Mouse (Mus musculus) ES-E14 (cell line): ENCODE measurements around the gene Rad50. TPM values are rescaled to one million over a fixed set of nuclear protein-coding genes. Genes with fewer than 3 reads are reported as not detected.

ENCODE experiments used
- DNase-seq: peaks from one replicate; pipeline ENCODE4 v3.0.0-alpha.2; 2013; ENCODE audit warnings: low read depth, low spot score
- H3K27ac ChIP-seq: 2 replicates; pipeline ENCODE4 v1.5.1; 2012; ENCODE audit warnings: low read depth, mild to moderate bottlenecking, low read length, moderate library complexity, mixed read lengths; ENCODE audit not compliant: poor library complexity, insufficient read depth, severe bottlenecking
- H3K36me3 ChIP-seq: 2 replicates; pipeline ENCODE4 v1.6.1; 2012; ENCODE audit warnings: mild to moderate bottlenecking, low read length, moderate library complexity, mixed read lengths; ENCODE audit not compliant: control insufficient read depth, poor library complexity, insufficient read depth, severe bottlenecking
- H3K4me1 ChIP-seq, 2 experiments: fragments of 150-350 bp in 1 of 2; sonication (generic) in 1 of 2; 2 replicates each; pipeline ENCODE4 v1.6.1; 2012; ENCODE audit warnings: low read length in 2 of 2, mild to moderate bottlenecking in 1 of 2, mixed read lengths in 1 of 2; ENCODE audit not compliant: control insufficient read depth in 2 of 2, insufficient read depth in 2 of 2, poor library complexity in 1 of 2
- H3K4me3 ChIP-seq, 2 experiments: fragments of 150-350 bp in 1 of 2; sonication (generic) in 1 of 2; 2 replicates each; pipeline ENCODE4 v1.5.1; 2012; ENCODE audit warnings: low read length in 2 of 2, low read depth in 1 of 2, mild to moderate bottlenecking in 1 of 2, mixed read lengths in 1 of 2; ENCODE audit not compliant: insufficient read depth in 1 of 2, poor library complexity in 1 of 2, severe bottlenecking in 1 of 2
- H3K9ac ChIP-seq: 2 replicates; pipeline ENCODE4 v1.6.1; 2012; ENCODE audit warnings: low read depth, mild to moderate bottlenecking, low read length, mixed read lengths; ENCODE audit not compliant: poor library complexity, insufficient read depth, severe bottlenecking
- H3K9me3 ChIP-seq: fragments of 150-350 bp; sonication (generic); 2 replicates; pipeline ENCODE4 v1.6.1; 2012; ENCODE audit warnings: low read depth, mild to moderate bottlenecking, low read length; ENCODE audit not compliant: control insufficient read depth, insufficient read depth
- CHD2 ChIP-seq: IDR thresholded peaks from 2 replicates; pipeline ENCODE4 v1.6.1; 2014; ENCODE audit warnings: mild to moderate bottlenecking, low read depth, low read length, inconsistent platforms
- HCFC1 ChIP-seq: IDR thresholded peaks from 2 replicates; pipeline ENCODE4 v1.6.1; 2012; ENCODE audit warnings: low read length, inconsistent platforms, borderline replicate concordance; ENCODE audit not compliant: insufficient read depth
- MAFK ChIP-seq: IDR thresholded peaks from 2 replicates; pipeline ENCODE4 v1.6.1; 2014; ENCODE audit warnings: mild to moderate bottlenecking, low read depth, low read length, inconsistent platforms; ENCODE audit not compliant: insufficient read depth
- ZC3H11A ChIP-seq: IDR thresholded peaks from 2 replicates; pipeline ENCODE4 v1.6.1; 2012; ENCODE audit warnings: low read depth, mild to moderate bottlenecking, inconsistent platforms, low read length, borderline replicate concordance
- ZNF384 ChIP-seq: IDR thresholded peaks from 2 replicates; pipeline ENCODE4 v1.6.1; 2012; ENCODE audit warnings: low read depth, low read length, inconsistent platforms
- in situ Hi-C, 2 experiments: fragments of 600-800 bp; cut with MboI; formaldehyde crosslinking; loops; one replicate each; pipeline ENCODE4 v1.15.1; 2025; ENCODE audit warnings: low sequenced_read_pairs in 2 of 2, inconsistent platforms in 1 of 2; ENCODE audit not compliant: unreplicated experiment in 2 of 2
- total RNA-seq: library from RNA; depleted of rRNA; stranded (reverse); fragments of 300-350 nt; gene quantifications from 2 replicates; pipeline ENCODE4 v1.2.3, GENCODE M21; 2012

Gene Rad50
- total RNA-seq, 1 experiment = 32.0 TPM

GRCm38 (mm10) chr11:53748614-53749013 lies 41.5 kb upstream of the Rad50 start:
- in situ Hi-C loops = no loop called here
- Histone ChIP-seq H3K9me3 (no peaks in the 10 kb centered on the region), H3K27ac (no peak overlapping the region), H3K4me3 (no peak overlapping the region), H3K36me3 (no peaks in the 10 kb centered on the region), H3K4me1 (peaks cover 0 to 16% of the 10 kb centered on the region in 2 experiments; a peak in 1 of 4 replicates), H3K9ac (no peak overlapping the region)
- no peak for DNase-seq
- TF ChIP-seq ZC3H11A (no peak), MAFK (no peak), HCFC1 (no peak), CHD2 (no peak), ZNF384 (no peak)

- no peak for TF ChIP-seq CHD2
- TF ChIP-seq ZNF384 = no peak
- TF ChIP-seq MAFK = no peak
- no peak for TF ChIP-seq HCFC1
- TF ChIP-seq ZC3H11A = no peak
- no peak for DNase-seq
- Histone ChIP-seq H3K36me3 (no peaks in the 10 kb centered on the region), H3K9ac (no peak overlapping the region), H3K9me3 (no peaks in the 10 kb centered on the region), H3K4me1 (peaks cover 0 to 16% of the 10 kb centered on the region in 2 experiments; a peak in 1 of 4 replicates), H3K4me3 (no peak overlapping the region), H3K27ac (no peak overlapping the region)
- in situ Hi-C loops = no loop called here
These were observed 40.9 kb upstream of the Rad50 start for GRCm38 (mm10) chr11:53747985-53748384.

GRCm38 (mm10) chr11:53745260-53745659 lies 38.1 kb upstream of the Rad50 start:
- Histone ChIP-seq H3K9ac (no peak overlapping the region), H3K27ac (no peak overlapping the region), H3K4me3 (no peak overlapping the region), H3K4me1 (peaks cover 0 to 16% of the 10 kb centered on the region in 2 experiments; a peak in 1 of 4 replicates), H3K36me3 (no peaks in the 10 kb centered on the region), H3K9me3 (no peaks in the 10 kb centered on the region)
- no peak for DNase-seq
- TF ChIP-seq CHD2 = no peak
- no peak for TF ChIP-seq ZNF384
- no peak for TF ChIP-seq HCFC1
- no peak for TF ChIP-seq ZC3H11A
- TF ChIP-seq MAFK = no peak
- in situ Hi-C loops = no loop called here

GRCm38 (mm10) chr11:53742353-53742752 lies 35.2 kb upstream of the Rad50 start:
- in situ Hi-C loops = no loop called here
- Histone ChIP-seq H3K36me3 (no peaks in the 10 kb centered on the region), H3K27ac (no peak overlapping the region), H3K9ac (no peak overlapping the region), H3K4me1 (peaks cover 0 to 5% of the 10 kb centered on the region in 2 experiments; a peak in 1 of 4 replicates), H3K4me3 (no peak overlapping the region), H3K9me3 (no peaks in the 10 kb centered on the region)
- no peak for DNase-seq
- TF ChIP-seq HCFC1 (no peak), MAFK (no peak), CHD2 (no peak), ZNF384 (no peak), ZC3H11A (no peak)

GRCm38 (mm10) chr11:53737573-53737946 lies 30.4 kb upstream of the Rad50 start:
- TF ChIP-seq MAFK = no peak
- TF ChIP-seq HCFC1 = no peak
- TF ChIP-seq ZC3H11A = no peak
- no peak for TF ChIP-seq CHD2
- no peak for TF ChIP-seq ZNF384
- Histone ChIP-seq H3K9me3 (no peaks in the 10 kb centered on the region), H3K27ac (no peak overlapping the region), H3K4me3 (no peak overlapping the region), H3K36me3 (no peaks in the 10 kb centered on the region), H3K9ac (no peak overlapping the region), H3K4me1 (peaks cover 0 to 2% of the 10 kb centered on the region in 2 experiments; a peak in 1 of 4 replicates)
- in situ Hi-C loops = no loop called here
- DNase-seq = no peak
